Mouse (Mus musculus): Measurements from ENCODE around the gene Srgap2. TPM values are rescaled to one million over a fixed set of nuclear protein-coding genes. Genes with fewer than 3 reads are reported as not detected.
"Not testable (repeated sequence)": the region's sequence is repeated elsewhere in the genome, so short reads cannot be mapped to it uniquely, and the experiment has no call there.

Srgap2 gene
- polyA plus RNA-seq, 1 experiment from 2014 or later = 24.5 TPM

DNA sequence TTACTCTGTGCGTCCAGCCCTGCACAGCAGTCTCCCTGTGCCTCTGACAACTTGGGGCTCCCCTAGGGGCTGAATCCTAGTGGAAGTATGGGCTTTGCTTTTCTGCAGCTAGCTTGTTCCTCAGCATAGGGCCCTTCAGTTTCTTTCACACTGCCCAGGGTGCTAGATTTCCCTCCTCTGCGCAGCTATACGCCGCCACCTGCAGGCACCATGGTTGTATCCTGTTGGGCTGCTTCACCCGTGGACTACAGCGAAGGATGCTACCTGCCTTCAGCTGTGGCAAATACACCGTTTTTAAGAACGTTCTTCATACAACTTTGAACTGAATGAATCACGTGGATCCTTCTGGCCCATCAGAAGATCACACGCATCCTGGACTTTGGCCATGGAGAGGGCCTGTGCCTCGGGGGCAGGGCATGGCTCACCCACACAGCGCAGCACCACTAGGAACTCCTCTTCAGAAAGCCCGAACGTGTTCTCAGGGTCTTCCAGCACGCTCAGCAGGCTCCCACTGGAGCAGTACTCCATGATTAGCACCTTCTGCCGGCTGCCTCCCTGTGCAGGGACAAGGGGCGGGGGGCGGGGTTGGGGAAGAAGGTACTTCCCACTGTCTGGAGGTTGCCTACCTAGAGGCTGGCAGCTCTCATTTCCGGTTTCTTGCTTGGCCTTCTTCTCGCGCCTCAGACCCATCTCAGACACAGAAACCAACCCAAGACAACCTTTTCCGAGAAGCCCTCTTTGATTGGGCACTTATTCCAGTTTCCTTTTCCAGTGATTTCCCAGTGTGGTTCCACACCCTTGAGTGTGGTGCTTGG, 252.2 kb downstream of the Srgap2 start:
- H3K9ac ChIP-seq (replicated peaks; ENCODE audit: low read depth, low read length) = no peak overlapping the region
- no peaks in the 10 kb centered on the region for H3K36me3 ChIP-seq (ENCODE audit: control insufficient read depth, insufficient read depth, low read length)
- no peak for ATAC-seq (ENCODE audit: insufficient number of reproducible peaks, insufficient read depth, low FRiP score, low read depth)
- H3K27me3 ChIP-seq (ENCODE audit: control insufficient read depth, insufficient read depth, low read length) = no peaks in the 10 kb centered on the region
- H3K4me3 ChIP-seq (ENCODE audit: low read depth, low read length) = no peak overlapping the region
- 0 out of 2 replicates have a peak, but pooled peaks cover 7% of the 10 kb centered on the region for H3K4me1 ChIP-seq (ENCODE audit: control insufficient read depth, insufficient read depth, low read length)
- H3K4me2 ChIP-seq (replicated peaks; ENCODE audit: low read depth, low read length) = no peak overlapping the region
- H3K9me3 ChIP-seq (ENCODE audit: control insufficient read depth, low read depth, low read length) = no peaks in the 10 kb centered on the region
- WGBS = 41% methylated on average over 22 of the region's 22 CpGs
- H3K27ac ChIP-seq (ENCODE audit: low read length) = no peak overlapping the region

DNA sequence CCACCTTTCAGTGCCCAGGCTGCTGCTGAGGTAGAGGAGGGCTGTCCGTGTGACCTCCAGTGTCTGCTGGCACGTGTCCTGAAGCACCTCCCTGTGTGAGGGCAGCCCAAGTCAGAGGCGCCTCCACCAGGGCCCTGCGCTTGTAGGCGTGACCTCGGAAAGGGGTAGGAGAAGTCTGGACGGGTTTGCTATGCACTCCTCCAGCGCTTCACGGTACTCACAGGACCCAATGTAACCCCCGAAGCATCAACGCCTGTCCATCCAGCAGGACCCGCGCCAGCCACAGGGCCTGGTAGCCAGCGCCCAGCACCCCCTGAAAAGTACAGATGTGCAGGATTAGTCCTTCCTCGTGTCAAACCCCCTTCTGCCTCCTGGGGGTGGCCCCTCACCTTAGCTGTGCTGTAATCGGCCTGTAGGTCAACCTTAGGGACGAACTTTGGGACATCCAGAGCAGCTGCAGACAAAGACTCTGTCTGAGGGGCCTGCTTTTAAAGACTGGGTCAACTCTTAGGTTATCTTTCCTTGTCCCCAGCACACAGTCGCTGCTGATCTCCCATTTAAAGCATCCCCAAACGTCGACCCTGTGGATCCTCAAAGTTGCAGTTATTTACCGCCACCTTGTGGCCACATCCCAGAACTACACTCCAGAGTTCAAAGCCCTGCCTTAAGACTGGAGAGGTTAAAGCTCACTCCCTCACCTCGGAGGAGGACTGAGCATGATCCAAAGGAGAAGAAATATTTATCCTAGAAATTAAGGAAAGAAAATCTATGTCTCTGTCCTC, 257.2 kb downstream of the Srgap2 start:
- Histone ChIP-seq H3K9ac (replicated peaks; ENCODE audit: low read depth, low read length) (no peak overlapping the region), H3K4me1 (ENCODE audit: control insufficient read depth, insufficient read depth, low read length) (no peaks in the 10 kb centered on the region), H3K4me3 (ENCODE audit: low read depth, low read length) (no peak overlapping the region), H3K27me3 (ENCODE audit: control insufficient read depth, insufficient read depth, low read length) (no peaks in the 10 kb centered on the region), H3K27ac (ENCODE audit: low read length) (no peak overlapping the region), H3K36me3 (ENCODE audit: control insufficient read depth, insufficient read depth, low read length) (0 out of 2 replicates have a peak, but pooled peaks cover 2% of the 10 kb centered on the region), H3K4me2 (replicated peaks; ENCODE audit: low read depth, low read length) (no peak overlapping the region), H3K9me3 (ENCODE audit: control insufficient read depth, low read depth, low read length) (no peaks in the 10 kb centered on the region)
- WGBS = 39% methylated on average over 22 of the region's 22 CpGs
- peak; percentile 15 for ATAC-seq (ENCODE audit: insufficient number of reproducible peaks, insufficient read depth, low FRiP score, low read depth)

DNA sequence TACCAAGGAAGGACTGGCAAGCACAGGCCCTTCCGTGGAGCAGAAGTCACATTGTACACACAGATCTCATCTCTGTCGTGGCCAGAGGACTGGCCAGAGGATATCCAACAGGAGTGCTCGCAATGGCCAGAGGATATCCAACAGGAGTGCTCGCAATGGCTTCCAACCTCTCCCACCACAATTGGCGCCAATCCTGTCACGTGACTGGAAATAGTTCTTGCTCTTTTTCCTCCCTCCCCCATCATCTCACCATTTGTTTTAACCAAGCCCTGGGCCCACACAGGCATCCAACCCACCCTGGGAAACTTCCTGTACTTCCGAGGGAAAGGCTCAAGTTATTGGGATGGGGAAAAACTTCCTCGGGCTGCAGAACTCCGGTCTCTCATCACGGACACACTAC, 258.4 kb downstream of the Srgap2 start:
- no peak overlapping the region for H3K4me3 ChIP-seq (ENCODE audit: low read depth, low read length)
- ATAC-seq (ENCODE audit: insufficient number of reproducible peaks, insufficient read depth, low FRiP score, low read depth) = no peak
- no peak overlapping the region for H3K4me2 ChIP-seq (replicated peaks; ENCODE audit: low read depth, low read length)
- no peak overlapping the region for H3K9ac ChIP-seq (replicated peaks; ENCODE audit: low read depth, low read length)
- 84% methylated on average over 10 of the region's 10 CpGs for WGBS
- no peaks in the 10 kb centered on the region for H3K9me3 ChIP-seq (ENCODE audit: control insufficient read depth, low read depth, low read length)
- H3K27ac ChIP-seq (ENCODE audit: low read length) = no peak overlapping the region
- no peaks in the 10 kb centered on the region for H3K27me3 ChIP-seq (ENCODE audit: control insufficient read depth, insufficient read depth, low read length)
- 0 out of 2 replicates have a peak, but pooled peaks cover 2% of the 10 kb centered on the region for H3K36me3 ChIP-seq (ENCODE audit: control insufficient read depth, insufficient read depth, low read length)
- H3K4me1 ChIP-seq (ENCODE audit: control insufficient read depth, insufficient read depth, low read length) = no peaks in the 10 kb centered on the region

- peak; percentile 33; the same call in 1 of the 2 replicates for ATAC-seq (ENCODE audit: insufficient number of reproducible peaks, insufficient read depth, low FRiP score, low read depth)
- Histone ChIP-seq H3K4me2 (replicated peaks; ENCODE audit: low read depth, low read length) (no peak overlapping the region), H3K4me3 (ENCODE audit: low read depth, low read length) (no peak overlapping the region), H3K9me3 (ENCODE audit: control insufficient read depth, low read depth, low read length) (no peaks in the 10 kb centered on the region), H3K27me3 (ENCODE audit: control insufficient read depth, insufficient read depth, low read length) (no peaks in the 10 kb centered on the region), H3K27ac (ENCODE audit: low read length) (no peak overlapping the region), H3K4me1 (ENCODE audit: control insufficient read depth, insufficient read depth, low read length) (no peaks in the 10 kb centered on the region), H3K36me3 (ENCODE audit: control insufficient read depth, insufficient read depth, low read length) (0 out of 2 replicates have a peak, but pooled peaks cover 2% of the 10 kb centered on the region), H3K9ac (replicated peaks; ENCODE audit: low read depth, low read length) (no peak overlapping the region)
- WGBS = 68% methylated on average over 12 of the region's 12 CpGs
Observed at GRCm38 (mm10) chr1:131263905-131264304, 263.2 kb downstream of the Srgap2 start.

- H3K4me3 ChIP-seq (ENCODE audit: low read depth, low read length) = no peak overlapping the region
- no peaks in the 10 kb centered on the region for H3K9me3 ChIP-seq (ENCODE audit: control insufficient read depth, low read depth, low read length)
- H3K27me3 ChIP-seq (ENCODE audit: control insufficient read depth, insufficient read depth, low read length) = no peaks in the 10 kb centered on the region
- H3K4me1 ChIP-seq (ENCODE audit: control insufficient read depth, insufficient read depth, low read length) = no peaks in the 10 kb centered on the region
- H3K36me3 ChIP-seq (ENCODE audit: control insufficient read depth, insufficient read depth, low read length) = no peaks in the 10 kb centered on the region
- WGBS = 27% methylated on average over 10 of the region's 10 CpGs
- H3K9ac ChIP-seq (replicated peaks; ENCODE audit: low read depth, low read length) = no peak overlapping the region
- ATAC-seq (ENCODE audit: insufficient number of reproducible peaks, insufficient read depth, low FRiP score, low read depth) = 0 out of 2 replicates have a peak, but pooled peaks have one; percentile 15
- no peak overlapping the region for H3K4me2 ChIP-seq (replicated peaks; ENCODE audit: low read depth, low read length)
- no peak overlapping the region for H3K27ac ChIP-seq (ENCODE audit: low read length)
Observed at GRCm38 (mm10) chr1:131260309-131260656, 266.9 kb downstream of the Srgap2 start.

DNA sequence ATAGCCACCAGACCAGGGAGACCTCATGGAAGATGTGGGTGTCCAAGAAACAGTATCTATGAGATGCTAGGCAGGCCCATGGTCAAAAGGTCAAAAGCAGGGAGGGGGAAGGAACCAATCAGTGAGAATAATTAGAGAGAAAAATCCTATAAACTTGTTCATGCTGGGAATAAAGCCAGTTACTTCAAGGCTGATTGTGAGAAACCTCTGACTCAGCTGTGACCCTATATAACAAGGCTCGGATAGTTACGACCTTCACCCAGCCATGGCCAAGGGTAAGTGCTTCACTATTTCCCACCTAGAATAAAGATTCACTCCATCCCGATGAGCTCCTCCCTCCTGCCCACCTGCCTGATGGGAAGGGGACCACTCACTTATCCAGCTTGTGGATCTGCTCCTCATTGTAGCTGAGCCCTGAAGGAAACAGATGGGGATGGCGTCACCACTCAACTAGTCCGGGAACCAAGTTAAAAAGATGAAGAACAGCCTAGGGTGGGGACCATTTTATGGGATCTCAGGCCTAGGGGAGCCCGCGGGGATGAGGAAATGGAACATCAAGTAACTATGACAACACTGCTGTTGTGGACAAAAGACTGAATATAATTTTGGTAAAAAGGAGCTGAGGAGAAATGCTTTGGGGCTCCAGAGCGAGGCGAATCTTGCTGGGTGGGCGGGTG, 267.4 kb downstream of the Srgap2 start:
- Histone ChIP-seq H3K4me2 (replicated peaks; ENCODE audit: low read depth, low read length) (no peak overlapping the region), H3K9ac (replicated peaks; ENCODE audit: low read depth, low read length) (no peak overlapping the region), H3K9me3 (ENCODE audit: control insufficient read depth, low read depth, low read length) (no peaks in the 10 kb centered on the region), H3K36me3 (ENCODE audit: control insufficient read depth, insufficient read depth, low read length) (no peaks in the 10 kb centered on the region), H3K27ac (ENCODE audit: low read length) (no peak overlapping the region), H3K27me3 (ENCODE audit: control insufficient read depth, insufficient read depth, low read length) (no peaks in the 10 kb centered on the region), H3K4me3 (ENCODE audit: low read depth, low read length) (no peak overlapping the region), H3K4me1 (ENCODE audit: control insufficient read depth, insufficient read depth, low read length) (no peaks in the 10 kb centered on the region)
- no peak for ATAC-seq (ENCODE audit: insufficient number of reproducible peaks, insufficient read depth, low FRiP score, low read depth)
- 65% methylated on average over 10 of the region's 10 CpGs for WGBS

GRCm38 (mm10) chr1:131257288-131257687, 269.9 kb downstream of the Srgap2 start:
- H3K27ac ChIP-seq (ENCODE audit: low read length) = no peak overlapping the region
- H3K4me2 ChIP-seq (replicated peaks; ENCODE audit: low read depth, low read length) = no peak overlapping the region
- H3K4me1 ChIP-seq (ENCODE audit: control insufficient read depth, insufficient read depth, low read length) = no peaks in the 10 kb centered on the region
- H3K9me3 ChIP-seq (ENCODE audit: control insufficient read depth, low read depth, low read length) = no peaks in the 10 kb centered on the region
- H3K36me3 ChIP-seq (ENCODE audit: control insufficient read depth, insufficient read depth, low read length) = no peaks in the 10 kb centered on the region
- H3K27me3 ChIP-seq (ENCODE audit: control insufficient read depth, insufficient read depth, low read length) = no peaks in the 10 kb centered on the region
- no peak overlapping the region for H3K4me3 ChIP-seq (ENCODE audit: low read depth, low read length)
- whole genome bisulfite sequencing = 65% methylated on average over 6 of the region's 6 CpGs
- 0 out of 2 replicates have a peak overlapping the region, but pooled peaks have one; percentile 14 for H3K9ac ChIP-seq (replicated peaks; ENCODE audit: low read depth, low read length)
- no peak for ATAC-seq (ENCODE audit: insufficient number of reproducible peaks, insufficient read depth, low FRiP score, low read depth)

DNA sequence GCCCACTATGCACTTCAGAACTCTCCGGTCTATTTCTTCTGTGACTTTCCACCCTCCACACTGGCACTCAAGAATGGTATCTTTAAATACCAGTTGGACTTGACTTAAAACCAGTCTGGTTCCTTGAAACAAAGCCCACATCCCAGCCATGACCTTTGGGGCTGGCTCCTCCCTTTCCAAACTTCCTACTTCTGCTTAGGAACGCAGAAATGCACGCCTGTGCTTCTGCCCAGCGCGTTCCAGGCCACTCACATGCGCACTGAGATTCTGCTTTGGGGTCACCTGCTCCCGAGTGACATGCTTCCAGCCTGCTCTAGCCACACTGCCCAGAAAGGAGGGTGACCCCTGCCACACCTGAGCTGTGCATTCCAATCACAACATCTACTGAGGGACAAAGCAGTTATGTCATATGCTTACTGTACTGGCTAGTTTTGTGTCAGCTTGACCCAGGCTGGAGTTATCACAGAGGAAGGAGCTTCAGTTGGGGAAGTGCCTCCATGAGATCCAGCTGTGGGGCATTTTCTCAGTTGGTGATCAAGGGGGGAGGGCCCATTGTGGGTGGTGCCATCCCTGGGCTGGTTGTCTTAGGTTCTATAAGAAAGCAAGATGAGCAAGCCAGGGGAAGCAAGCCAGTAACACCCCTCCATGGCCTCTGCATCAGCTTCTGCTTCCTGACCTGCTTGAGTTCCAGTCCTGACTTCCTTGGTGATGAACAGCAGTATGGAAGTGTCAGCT, 274.5 kb downstream of the Srgap2 start:
- not testable (repeated sequence) for H3K4me2 ChIP-seq (replicated peaks; ENCODE audit: low read depth, low read length); H3K9ac ChIP-seq (replicated peaks; ENCODE audit: low read depth, low read length); H3K27ac ChIP-seq (ENCODE audit: low read length); H3K27me3 ChIP-seq (ENCODE audit: control insufficient read depth, insufficient read depth, low read length); H3K36me3 ChIP-seq (ENCODE audit: control insufficient read depth, insufficient read depth, low read length); H3K4me1 ChIP-seq (ENCODE audit: control insufficient read depth, insufficient read depth, low read length); H3K4me3 ChIP-seq (ENCODE audit: low read depth, low read length); H3K9me3 ChIP-seq (ENCODE audit: control insufficient read depth, low read depth, low read length)
- 0 out of 2 replicates have a peak, but pooled peaks have one; percentile 11 for ATAC-seq (ENCODE audit: insufficient number of reproducible peaks, insufficient read depth, low FRiP score, low read depth)
- 64% methylated on average over 7 of the region's 7 CpGs for WGBS

Data from stomach, embryonic 14.5 days (tissue).